Mouse (Mus musculus): ENCODE data around the gene Ror2. TPM values are rescaled to one million over a fixed set of nuclear protein-coding genes. Genes with fewer than 3 reads are reported as not detected.

Gene Ror2
- polyA plus RNA-seq, 1 experiment from 2014 or later: 44.2 TPM

GRCm38 (mm10) chr13:53211971-53212733 lies 73.8 kb downstream of the Ror2 start:
- H3K27ac ChIP-seq: peak overlapping the region; percentile 88
- no peaks in the 10 kb centered on the region for H3K9me3 ChIP-seq
- H3K4me1 ChIP-seq (replicated peaks): peaks cover 91% of the 10 kb centered on the region
- peak overlapping the region; percentile 13 for H3K9ac ChIP-seq (replicated peaks)
- H3K36me3 ChIP-seq: no peaks in the 10 kb centered on the region; the same call in 1 of the 2 replicates
- H3K4me3 ChIP-seq (replicated peaks): peak overlapping the region; percentile 25
- H3K4me2 ChIP-seq: peak overlapping the region; percentile 46
- 9% methylated on average over 19 of the region's 19 CpGs for WGBS
- H3K27me3 ChIP-seq: no peaks in the 10 kb centered on the region
- peak; percentile 71 for ATAC-seq (ENCODE audit: insufficient number of reproducible peaks, insufficient read depth, low FRiP score, low TSS enrichment, low read depth)

- no peak for ATAC-seq (ENCODE audit: insufficient number of reproducible peaks, insufficient read depth, low FRiP score, low TSS enrichment, low read depth)
- Histone ChIP-seq H3K9me3 (no peaks in the 10 kb centered on the region), H3K36me3 (no peaks in the 10 kb centered on the region), H3K9ac (replicated peaks) (no peak overlapping the region), H3K27me3 (no peaks in the 10 kb centered on the region), H3K27ac (no peak overlapping the region), H3K4me1 (replicated peaks) (peaks cover 95% of the 10 kb centered on the region), H3K4me3 (replicated peaks) (no peak overlapping the region), H3K4me2 (no peak overlapping the region)
- WGBS: 81% methylated on average over 10 of the region's 10 CpGs
These were observed 77.4 kb downstream of the Ror2 start for GRCm38 (mm10) chr13:53208556-53208955.

- peak; percentile 61 for ATAC-seq (ENCODE audit: insufficient number of reproducible peaks, insufficient read depth, low FRiP score, low TSS enrichment, low read depth)
- Histone ChIP-seq H3K27me3 (no peaks in the 10 kb centered on the region), H3K4me1 (replicated peaks) (peaks cover 93% of the 10 kb centered on the region), H3K36me3 (no peaks in the 10 kb centered on the region), H3K27ac (peak overlapping the region; percentile 90), H3K9me3 (no peaks in the 10 kb centered on the region), H3K9ac (replicated peaks) (0 out of 2 replicates have a peak overlapping the region, but pooled peaks have one; percentile 9), H3K4me3 (replicated peaks) (peak overlapping the region; percentile 12; the same call in 1 of the 2 replicates), H3K4me2 (peak overlapping the region; percentile 44)
- WGBS: 5% methylated on average over 17 of the region's 17 CpGs
These were observed 80.6 kb downstream of the Ror2 start for GRCm38 (mm10) chr13:53205128-53205911.

GRCm38 (mm10) chr13:53202439-53202830 lies 83.5 kb downstream of the Ror2 start:
- Histone ChIP-seq H3K4me1 (replicated peaks) (peaks cover 98% of the 10 kb centered on the region), H3K27me3 (no peaks in the 10 kb centered on the region), H3K9me3 (no peaks in the 10 kb centered on the region), H3K36me3 (no peaks in the 10 kb centered on the region), H3K9ac (replicated peaks) (peak overlapping the region; percentile 40; the same call in 1 of the 2 replicates), H3K4me3 (replicated peaks) (0 out of 2 replicates have a peak overlapping the region, but pooled peaks have one; percentile 4), H3K4me2 (peak overlapping the region; percentile 45), H3K27ac (peak overlapping the region; percentile 97)
- WGBS: 39% methylated on average over 5 of the region's 5 CpGs
- ATAC-seq (ENCODE audit: insufficient number of reproducible peaks, insufficient read depth, low FRiP score, low TSS enrichment, low read depth): no peak

DNA sequence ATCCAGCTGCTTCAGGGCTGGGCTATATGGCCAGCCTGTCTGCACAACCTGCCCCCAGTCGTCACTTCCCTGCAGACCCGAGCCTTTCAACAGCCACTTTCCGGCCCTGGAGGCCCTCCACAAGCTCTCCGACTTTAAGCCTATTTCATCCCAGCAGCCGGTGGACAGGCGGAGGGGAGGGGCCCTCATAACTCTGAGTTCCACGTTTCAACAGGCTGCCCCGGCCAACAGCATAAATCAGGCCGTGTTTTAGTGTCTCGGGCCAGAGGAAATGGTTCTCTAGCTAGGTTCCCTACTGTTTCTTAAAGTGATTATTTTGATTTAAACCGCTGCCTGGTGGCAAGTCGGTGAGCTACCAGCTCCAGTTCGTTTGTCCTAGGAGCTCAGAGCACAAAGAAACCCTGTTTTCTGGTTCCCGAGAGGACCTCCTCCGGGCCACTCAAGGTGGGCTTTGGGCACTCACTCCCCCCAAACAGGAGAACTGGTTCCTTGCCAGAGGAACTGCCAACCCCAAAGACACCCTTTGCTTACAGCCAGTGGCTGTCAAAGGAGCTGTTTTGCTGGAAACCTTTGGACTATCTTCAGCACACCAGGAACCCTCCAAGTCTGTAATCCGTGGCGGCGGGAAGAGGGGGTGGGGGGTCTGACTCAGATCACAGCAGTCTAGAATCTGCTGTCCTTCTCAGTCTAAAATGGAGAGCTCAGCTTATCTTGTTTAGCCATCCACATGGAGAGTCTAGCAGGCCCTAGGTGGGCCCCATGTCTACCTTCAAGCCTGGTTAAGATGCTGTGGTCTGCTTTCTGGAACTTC lies 84.1 kb downstream of the Ror2 start:
- peak; percentile 61 for ATAC-seq (ENCODE audit: insufficient number of reproducible peaks, insufficient read depth, low FRiP score, low TSS enrichment, low read depth)
- WGBS: 3% methylated on average over 18 of the region's 18 CpGs
- Histone ChIP-seq H3K36me3 (no peaks in the 10 kb centered on the region), H3K4me2 (peak overlapping the region; percentile 45), H3K27ac (peak overlapping the region; percentile 97), H3K4me1 (replicated peaks) (peaks cover 98% of the 10 kb centered on the region), H3K27me3 (no peaks in the 10 kb centered on the region), H3K9ac (replicated peaks) (peak overlapping the region; percentile 40), H3K4me3 (replicated peaks) (0 out of 2 replicates have a peak overlapping the region, but pooled peaks have one; percentile 4), H3K9me3 (no peaks in the 10 kb centered on the region)

DNA sequence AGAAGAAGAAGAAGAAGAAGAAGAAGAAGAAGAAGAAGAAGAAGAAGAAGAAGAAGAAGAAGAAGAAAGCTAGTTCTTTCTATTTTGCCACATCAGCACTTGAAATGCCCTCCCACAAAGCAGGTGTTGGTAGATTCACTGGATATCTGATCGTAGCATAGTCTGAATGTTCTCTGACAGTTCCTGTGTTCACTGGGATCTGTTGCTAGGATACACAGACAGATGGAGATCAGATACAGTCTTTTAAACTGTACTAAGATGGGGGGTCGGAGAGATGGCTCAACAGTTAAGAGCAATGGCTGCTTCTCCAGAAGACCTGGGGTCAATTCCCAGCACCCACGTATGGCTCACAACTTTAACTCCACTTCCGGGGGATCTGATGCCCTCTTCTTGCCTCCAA lies 85.8 kb downstream of the Ror2 start:
- no peak for ATAC-seq (ENCODE audit: insufficient number of reproducible peaks, insufficient read depth, low FRiP score, low TSS enrichment, low read depth)
- H3K9ac ChIP-seq (replicated peaks): no peak overlapping the region
- no peaks in the 10 kb centered on the region for H3K36me3 ChIP-seq
- H3K27ac ChIP-seq: no peak overlapping the region
- H3K9me3 ChIP-seq: no peaks in the 10 kb centered on the region
- H3K27me3 ChIP-seq: no peaks in the 10 kb centered on the region
- H3K4me2 ChIP-seq: no peak overlapping the region
- H3K4me1 ChIP-seq (replicated peaks): peaks cover 96% of the 10 kb centered on the region
- no peak overlapping the region for H3K4me3 ChIP-seq (replicated peaks)
- WGBS: 70% methylated on average over 4 of the region's 4 CpGs

- Histone ChIP-seq H3K36me3 (no peaks in the 10 kb centered on the region), H3K27me3 (no peaks in the 10 kb centered on the region), H3K9me3 (no peaks in the 10 kb centered on the region), H3K4me1 (replicated peaks) (peaks cover 96% of the 10 kb centered on the region), H3K4me2 (no peak overlapping the region), H3K4me3 (replicated peaks) (no peak overlapping the region), H3K9ac (replicated peaks) (no peak overlapping the region), H3K27ac (peak overlapping the region; percentile 37; the same call in 1 of the 2 replicates)
- 90% methylated on average over 7 of the region's 7 CpGs for WGBS
- no peak for ATAC-seq (ENCODE audit: insufficient number of reproducible peaks, insufficient read depth, low FRiP score, low TSS enrichment, low read depth)
These were observed 86.7 kb downstream of the Ror2 start for GRCm38 (mm10) chr13:53199262-53199661.

GRCm38 (mm10) chr13:53196690-53197089 lies 89.2 kb downstream of the Ror2 start:
- Histone ChIP-seq H3K4me1 (replicated peaks) (peaks cover 97% of the 10 kb centered on the region), H3K27me3 (no peaks in the 10 kb centered on the region), H3K4me3 (replicated peaks) (no peak overlapping the region), H3K9ac (replicated peaks) (0 out of 2 replicates have a peak overlapping the region, but pooled peaks have one; percentile 19), H3K36me3 (no peaks in the 10 kb centered on the region), H3K9me3 (no peaks in the 10 kb centered on the region), H3K4me2 (peak overlapping the region; percentile 33; the same call in 1 of the 2 replicates), H3K27ac (peak overlapping the region; percentile 83)
- 52% methylated on average over 7 of the region's 7 CpGs for WGBS
- no peak for ATAC-seq (ENCODE audit: insufficient number of reproducible peaks, insufficient read depth, low FRiP score, low TSS enrichment, low read depth)

DNA sequence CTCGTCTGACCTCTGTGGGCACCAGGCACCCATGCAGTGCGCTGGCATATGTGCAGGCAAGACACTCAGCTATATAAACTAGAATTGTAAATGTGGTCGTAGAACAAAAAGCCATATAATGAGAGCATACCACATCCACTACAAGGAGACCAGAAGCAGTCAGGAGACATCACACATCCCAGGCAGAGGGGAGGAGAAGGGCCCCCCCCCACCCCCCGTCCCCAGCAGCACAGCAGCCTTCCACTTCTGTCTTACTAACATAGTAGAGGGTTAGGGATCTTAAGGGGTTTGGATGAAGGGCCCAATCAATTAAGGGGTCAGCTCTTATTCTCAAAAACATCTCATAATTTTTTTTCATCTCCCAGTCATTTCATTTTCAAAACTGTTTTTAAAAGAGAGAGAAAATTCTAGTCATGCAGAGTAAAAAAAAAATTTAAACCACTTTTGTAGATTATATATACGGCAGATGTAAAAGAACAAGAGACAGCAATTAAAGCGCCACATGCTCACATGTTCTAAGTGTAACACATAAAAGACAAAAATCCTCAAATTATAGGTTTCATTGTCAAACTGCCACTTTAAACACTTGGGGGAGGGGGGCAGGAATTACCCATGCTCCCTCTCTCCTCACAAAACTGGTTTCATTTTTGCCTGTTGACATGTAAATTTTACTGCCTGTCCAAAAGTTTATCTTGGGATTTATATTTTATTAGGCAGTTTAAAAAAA lies 89.8 kb downstream of the Ror2 start:
- Histone ChIP-seq H3K27me3 (no peaks in the 10 kb centered on the region), H3K36me3 (no peaks in the 10 kb centered on the region), H3K4me2 (no peak overlapping the region), H3K9ac (replicated peaks) (no peak overlapping the region), H3K9me3 (no peaks in the 10 kb centered on the region), H3K27ac (peak overlapping the region; percentile 94), H3K4me1 (replicated peaks) (peaks cover 97% of the 10 kb centered on the region), H3K4me3 (replicated peaks) (no peak overlapping the region)
- no peak for ATAC-seq (ENCODE audit: insufficient number of reproducible peaks, insufficient read depth, low FRiP score, low TSS enrichment, low read depth)
- 49% methylated on average over 6 of the region's 6 CpGs for WGBS

GRCm38 (mm10) chr13:53194306-53194705 lies 91.6 kb downstream of the Ror2 start:
- Histone ChIP-seq H3K27ac (peak overlapping the region; percentile 94), H3K4me1 (replicated peaks) (peaks cover 95% of the 10 kb centered on the region), H3K9me3 (no peaks in the 10 kb centered on the region), H3K4me3 (replicated peaks) (no peak overlapping the region), H3K9ac (replicated peaks) (0 out of 2 replicates have a peak overlapping the region, but pooled peaks have one; percentile 0), H3K27me3 (no peaks in the 10 kb centered on the region), H3K4me2 (peak overlapping the region; percentile 34), H3K36me3 (no peaks in the 10 kb centered on the region)
- WGBS: 78% methylated on average over 15 of the region's 15 CpGs
- ATAC-seq (ENCODE audit: insufficient number of reproducible peaks, insufficient read depth, low FRiP score, low TSS enrichment, low read depth): 0 out of 2 replicates have a peak, but pooled peaks have one; percentile 4
